Mouse (Mus musculus): ENCODE data around the gene Pabpc4.
"Not testable (repeated sequence)": the region's sequence is repeated elsewhere in the genome, so short reads cannot be mapped to it uniquely, and the experiment has no call there.

The Pabpc4 gene

DNA sequence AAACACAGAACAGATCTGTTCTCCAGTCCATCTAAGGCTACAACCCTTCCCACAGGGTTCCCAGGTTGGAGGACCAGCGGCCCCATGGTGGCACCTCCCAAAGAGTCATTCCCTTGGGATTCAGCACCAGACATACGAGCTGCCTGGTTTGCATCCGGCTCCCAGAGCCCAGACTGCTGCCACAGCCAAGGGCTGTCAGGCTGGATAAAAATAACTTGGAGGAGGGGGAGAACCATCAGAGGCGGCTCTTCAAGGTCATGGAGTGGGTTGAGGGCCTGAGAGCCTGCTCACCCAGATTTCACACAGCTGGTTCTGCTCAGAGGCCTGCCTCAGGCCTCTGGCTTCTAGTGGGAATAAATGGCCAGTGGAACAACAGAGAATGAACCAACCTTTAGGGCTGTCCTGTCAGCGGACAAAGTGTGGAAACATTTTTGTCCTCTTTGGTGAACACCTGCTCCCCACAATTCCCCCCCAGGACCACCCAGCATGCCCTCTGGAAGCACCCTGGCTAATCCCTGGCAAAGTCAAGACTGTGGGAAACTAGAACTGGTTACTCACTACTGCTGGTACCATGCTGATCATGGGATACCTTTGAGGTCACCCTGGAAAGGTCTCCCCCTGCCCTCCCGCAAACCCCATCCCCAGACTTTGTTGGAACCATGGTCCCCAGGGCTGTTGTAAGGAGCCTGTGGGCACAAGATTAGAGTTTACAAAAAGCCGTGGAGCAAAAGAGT lies 14.8 kb upstream of the Pabpc4 start:
- DNase-seq (ENCODE audit: low spot score) = no peak

DNA sequence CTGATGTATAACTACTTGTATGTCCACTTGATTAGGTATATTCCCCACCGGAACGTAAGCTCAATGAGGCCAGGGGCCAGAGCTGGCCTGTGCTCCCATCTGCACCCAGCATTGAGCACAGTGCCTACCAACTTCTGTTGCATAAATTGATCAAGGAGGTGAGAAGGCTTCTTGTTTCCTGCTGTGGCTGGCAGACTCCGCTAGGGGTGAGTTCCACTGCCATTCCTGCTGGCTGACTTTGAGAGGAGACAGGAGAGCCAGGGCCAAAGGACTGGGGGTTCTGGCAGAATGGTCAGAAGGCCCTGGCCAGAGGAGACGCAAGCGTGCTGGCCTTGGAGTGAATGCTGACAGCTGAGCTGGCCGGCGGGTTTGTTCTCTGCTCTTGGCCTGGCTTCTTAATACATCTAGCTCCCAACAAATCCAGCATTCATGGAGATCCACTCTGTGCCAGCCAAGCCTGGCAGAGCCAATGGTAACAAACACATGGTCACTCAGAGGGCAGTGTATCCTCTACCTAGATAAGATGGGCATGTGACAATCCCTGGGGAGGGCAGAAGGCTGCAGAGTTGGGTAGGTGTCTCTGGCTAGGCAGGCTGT lies 13.1 kb upstream of the Pabpc4 start:
- DNase-seq (ENCODE audit: low spot score) = peak; percentile 38

DNA sequence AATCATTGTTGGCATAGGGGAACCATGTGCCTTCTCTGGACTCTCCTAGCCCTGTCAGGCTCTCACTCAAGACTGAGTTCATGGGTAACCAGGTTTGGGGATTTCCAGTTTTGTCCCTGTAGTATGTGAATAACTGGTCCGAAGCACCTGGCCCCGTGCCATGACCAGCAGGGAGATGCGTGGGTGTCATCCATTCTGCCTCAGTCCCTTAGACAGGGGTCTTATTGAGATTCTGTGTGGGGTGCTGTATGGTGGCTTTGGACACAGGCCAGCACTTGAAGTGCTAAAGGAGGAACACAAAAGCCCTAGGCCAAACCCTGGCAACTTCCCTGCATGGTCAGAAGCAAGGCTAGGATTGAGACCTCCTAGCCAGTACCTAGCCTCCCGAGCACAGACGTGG lies 9.9 kb upstream of the Pabpc4 start:
- no peak for DNase-seq (ENCODE audit: low spot score)

DNA sequence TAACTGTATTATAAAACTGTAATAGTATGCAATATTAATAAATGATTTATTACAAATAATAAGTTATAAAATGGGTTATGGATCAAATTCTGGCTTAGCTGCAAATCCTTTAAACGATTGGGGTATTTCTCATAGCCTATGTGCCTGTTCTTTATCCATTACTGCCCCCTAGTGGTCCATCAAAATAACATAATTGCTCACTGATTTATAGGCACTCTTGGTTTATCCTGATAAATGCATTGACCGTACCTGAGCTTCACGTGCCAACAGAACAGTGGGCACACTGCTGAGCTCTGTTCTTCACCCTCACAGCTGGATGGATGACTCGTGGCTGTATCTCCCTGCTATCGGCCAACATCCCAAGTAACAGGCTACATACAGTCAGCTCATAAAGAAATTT lies 7.5 kb upstream of the Pabpc4 start:
- no peak for DNase-seq (ENCODE audit: low spot score)

DNA sequence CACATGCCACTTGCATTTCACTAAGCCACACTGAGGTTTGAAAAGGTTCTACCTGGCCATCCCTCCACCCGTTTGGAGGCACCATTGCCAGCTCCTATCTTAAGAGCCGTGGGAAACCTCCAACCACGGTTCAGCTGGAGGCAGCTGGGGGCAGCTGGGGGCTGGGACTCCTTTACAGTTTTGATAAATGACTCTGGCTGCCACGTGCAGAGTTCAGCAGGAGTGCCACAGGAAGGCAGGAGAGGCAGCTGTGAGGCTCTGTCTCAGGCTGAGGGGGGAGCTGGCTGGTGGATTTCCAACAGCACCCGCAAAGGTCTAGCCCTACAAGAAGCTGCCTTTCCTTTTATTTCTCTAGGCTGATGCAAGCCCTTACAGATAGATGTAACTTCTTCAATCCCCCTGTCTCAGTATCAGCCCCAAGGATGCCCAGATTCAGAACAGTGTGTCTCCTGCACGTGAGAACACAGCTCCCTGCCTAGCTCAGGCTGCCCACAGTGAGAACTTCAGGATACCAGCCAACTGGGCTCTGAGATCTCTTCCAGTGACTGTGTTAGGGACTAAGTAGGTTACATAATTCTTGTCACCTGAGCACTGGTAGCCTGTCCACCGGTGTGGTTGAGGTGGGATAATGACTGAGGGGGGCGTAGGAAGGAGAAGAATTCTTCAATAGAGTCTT lies 1.9 kb upstream of the Pabpc4 start:
- no peak for DNase-seq (ENCODE audit: low spot score)

DNA sequence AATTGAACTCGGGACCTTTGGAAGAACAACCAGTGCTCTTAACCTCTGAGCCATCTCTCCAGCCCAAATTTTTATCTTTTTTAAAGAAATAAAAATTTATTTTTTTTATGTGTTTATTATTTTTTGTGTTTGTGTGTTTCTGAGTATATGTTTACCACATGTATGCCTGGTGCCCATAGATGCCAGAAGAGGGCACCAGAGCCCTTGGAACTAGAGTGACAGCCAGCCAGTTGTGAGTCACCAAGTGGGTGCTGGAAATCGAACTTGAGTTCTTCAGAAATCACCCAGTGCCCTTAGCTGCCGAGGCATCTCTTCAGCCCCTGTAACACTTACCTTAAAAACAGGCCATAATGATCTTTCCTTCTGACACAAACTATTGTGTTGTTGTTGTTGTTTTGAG lies 8.9 kb downstream of the Pabpc4 start:
- no peak for DNase-seq (ENCODE audit: low spot score)

DNA sequence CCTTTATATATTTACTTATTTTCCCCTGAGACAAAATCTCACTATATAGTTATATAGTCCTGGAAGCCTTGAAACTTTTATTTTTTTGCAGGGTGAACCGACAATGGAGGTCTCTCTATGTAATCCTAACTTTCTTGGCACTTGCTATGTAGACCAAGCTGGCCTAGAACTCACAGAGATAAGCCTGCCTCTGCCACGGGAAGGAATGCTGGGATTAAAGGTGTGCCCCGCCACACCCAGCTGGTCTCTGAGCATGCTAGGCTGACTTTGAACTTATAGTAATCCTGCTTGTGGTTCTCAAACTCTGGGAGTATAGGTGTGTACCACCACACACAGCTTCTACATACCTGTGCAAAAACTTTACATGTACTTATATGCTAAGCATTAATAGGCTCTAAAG lies 18.0 kb downstream of the Pabpc4 start:
- DNase-seq (ENCODE audit: low spot score) = no peak

DNA sequence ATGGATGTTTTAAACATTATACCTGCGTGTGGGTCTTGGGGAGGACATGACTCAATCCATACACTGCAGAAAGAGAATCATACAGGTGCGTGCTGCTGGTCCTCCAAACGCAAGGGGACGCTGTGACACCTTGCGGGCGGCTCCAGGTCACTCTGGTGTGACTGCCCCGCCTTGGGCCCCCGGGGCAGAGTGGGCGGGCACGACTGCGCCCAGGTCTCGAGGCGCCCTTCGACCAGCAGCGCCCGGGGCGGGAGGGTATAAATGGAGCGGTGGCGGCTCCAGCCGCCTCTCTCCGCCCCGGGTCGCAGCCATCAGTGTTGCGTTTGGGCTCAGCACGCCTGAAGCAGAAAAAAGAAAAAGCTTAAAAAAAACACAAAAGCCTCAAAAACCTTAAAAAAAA lies 20.3 kb downstream of the Pabpc4 start:
- peak; percentile 92 for DNase-seq (ENCODE audit: low spot score)

DNA sequence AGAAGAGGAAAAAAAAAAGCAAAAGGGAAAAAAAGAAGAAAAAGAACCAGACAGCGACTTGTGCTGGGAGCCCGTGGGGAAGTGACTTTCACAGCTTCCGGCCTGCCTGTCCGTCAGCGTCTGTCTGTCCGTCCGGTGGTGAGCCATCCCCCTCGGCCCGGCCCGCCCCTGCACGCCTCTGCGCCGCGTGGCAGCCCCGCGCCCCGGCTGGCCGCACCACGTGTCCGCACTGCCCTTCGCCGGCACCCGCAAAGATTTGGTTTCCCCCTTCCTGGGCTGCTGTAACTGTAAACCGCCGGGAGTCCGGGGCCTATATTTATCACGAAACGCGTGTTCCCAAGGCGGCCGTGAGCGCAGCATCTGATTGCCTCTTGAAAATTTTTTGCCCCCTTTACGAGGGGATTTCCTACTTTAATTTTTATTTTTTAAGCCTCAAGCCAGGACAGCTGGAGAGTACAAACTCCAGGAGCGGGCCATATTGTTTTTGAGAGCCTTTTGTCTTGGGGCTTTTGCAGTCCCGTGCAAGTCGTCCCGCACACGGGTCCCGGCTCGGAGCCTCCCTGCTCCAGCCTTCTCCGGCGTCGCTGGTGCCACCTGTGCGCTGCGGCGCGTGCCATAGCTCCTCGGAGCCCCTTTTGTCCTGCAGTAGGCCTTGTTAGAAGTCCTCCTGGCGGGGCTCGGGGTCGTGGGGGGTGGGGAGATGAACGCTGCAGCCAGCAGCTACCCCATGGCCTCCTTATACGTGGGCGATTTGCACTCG lies 20.9 kb downstream of the Pabpc4 start:
- peak; percentile 27 for DNase-seq (ENCODE audit: low spot score)

DNA sequence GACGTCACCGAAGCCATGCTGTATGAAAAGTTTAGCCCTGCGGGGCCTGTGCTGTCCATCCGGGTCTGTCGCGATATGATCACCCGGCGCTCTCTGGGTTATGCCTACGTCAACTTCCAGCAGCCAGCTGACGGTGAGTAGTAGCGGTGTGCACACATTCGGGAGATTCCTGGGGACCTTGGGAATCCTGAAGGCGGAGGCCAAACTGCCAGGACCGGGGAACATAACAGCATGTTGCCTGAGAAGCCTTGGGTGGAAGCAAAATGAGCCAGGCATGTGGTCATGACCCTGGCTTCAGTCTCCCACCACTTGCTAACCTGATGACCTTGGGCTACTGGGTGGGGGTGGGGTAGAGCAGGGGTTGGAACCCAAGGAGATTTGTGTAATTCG lies 21.5 kb downstream of the Pabpc4 start:
- peak; percentile 13 for DNase-seq (ENCODE audit: low spot score)

DNA sequence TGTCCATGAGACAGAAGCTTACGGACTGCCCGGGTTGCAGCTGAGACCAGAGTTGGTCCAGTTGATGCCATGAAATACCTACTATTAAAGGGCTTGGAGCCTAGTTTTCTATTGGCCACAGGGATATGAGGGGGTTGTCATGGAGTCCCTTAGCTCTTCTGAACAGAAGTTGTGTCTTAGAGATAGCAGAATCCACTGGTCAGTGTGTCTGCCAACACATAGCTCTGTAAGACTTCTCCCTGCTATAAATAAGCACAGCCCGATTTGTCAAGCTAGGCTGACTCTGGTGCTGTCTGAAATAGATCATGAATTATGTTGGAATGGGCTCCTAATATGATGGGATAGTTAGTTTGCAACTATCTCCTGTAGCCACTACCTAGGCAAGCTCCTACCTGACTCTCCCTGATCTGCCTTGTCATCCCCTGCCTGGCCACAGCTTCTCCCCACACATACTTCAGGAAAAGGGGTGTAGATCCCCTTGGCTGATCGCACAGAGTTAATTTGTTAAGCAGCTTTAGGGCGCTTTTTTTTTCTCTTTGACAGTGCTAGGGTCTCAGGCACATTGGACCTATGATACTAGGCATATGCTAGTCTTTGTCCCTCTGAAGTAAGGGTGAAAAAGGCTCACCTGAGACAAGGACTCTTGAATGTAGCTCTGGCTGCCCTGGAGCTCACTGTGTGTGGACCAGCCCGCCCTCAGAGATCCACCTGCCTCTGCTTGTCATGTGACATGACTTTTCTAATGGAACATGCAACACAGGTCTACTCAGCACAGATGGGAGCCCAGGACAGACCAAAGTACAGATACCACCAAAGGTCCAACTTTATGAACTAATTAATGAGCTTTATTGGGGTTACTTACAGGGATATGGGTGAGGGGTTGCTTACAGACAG lies 22.8 kb downstream of the Pabpc4 start:
- no peak for DNase-seq (ENCODE audit: low spot score)

DNA sequence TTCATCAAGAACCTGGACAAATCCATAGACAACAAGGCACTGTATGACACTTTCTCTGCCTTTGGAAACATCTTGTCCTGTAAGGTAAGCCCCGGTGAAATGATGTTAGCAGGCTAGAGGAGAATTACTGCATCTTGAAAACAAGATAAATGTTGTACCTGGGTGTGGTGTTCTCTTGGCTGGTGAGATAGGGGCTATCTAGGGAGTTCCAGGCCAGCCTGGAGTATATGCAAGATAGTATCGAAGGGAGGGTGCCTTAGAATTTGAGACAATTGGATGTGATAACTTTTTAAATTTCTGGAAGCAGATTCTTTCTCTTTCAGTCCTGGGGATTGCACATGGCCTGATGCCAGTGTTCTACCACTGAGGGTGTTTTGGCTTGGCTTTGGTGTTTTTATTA lies 24.6 kb downstream of the Pabpc4 start:
- DNase-seq (ENCODE audit: low spot score) = no peak

DNA sequence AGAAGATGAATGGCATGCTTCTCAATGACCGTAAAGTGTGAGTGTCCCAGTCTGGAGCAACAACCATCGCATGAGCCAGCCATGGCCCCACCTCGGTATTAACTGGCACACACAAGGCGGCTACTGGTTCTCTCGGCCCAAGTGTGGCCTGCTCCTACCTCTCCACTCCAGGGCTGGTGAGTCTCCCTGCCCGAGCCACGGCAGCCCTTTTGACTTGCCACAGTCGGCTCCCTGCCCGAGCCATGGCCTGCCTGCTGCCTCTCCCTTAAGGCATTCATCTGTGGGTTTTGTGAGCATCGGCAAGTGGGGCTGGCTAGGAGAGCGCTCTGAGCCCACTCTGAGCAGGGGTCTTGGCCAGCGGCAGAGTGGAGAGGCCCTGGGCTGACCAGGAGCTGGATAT lies 26.9 kb downstream of the Pabpc4 start:
- no peak for DNase-seq (ENCODE audit: low spot score)

DNA sequence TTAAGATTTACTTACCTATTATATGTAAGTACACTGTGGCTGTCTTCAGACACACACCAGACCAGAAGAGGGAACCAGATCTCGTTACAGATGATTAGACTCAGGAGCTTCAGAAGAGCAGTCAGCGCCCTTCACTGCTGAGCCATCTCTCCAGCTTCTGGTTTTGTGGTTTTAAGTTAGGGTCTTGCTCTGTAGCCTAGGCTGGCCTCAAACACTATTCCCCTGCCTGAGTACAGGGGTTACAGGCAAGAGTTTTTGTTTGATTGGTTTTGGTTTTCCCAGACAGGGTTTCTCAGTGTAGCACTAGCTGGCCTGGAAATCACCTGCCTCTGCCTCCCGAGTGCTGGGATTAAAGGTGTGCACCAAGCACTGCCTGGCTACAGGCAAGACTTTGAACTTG lies 30.2 kb downstream of the Pabpc4 start:
- DNase-seq (ENCODE audit: low spot score) = no peak

DNA sequence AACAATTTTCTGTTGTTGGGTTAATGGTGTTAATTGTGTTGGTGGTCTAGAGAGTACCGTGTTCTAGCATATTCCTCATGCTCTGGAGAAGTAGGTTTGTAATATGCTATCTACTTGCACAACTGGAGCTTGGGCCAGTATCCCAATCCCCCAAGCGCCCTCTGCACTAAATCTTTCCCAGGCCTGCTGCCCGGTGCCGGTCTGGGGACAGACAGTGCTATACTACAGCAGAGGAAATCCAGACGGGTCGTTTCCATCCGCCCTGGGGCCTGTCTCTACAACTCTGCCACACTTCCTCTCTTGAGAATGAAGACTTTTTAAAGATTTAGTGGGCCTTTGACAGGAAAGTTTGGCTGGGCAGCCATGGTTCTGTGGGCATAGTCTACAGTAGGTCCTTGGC lies 30.8 kb downstream of the Pabpc4 start:
- no peak for DNase-seq (ENCODE audit: low spot score)

DNA sequence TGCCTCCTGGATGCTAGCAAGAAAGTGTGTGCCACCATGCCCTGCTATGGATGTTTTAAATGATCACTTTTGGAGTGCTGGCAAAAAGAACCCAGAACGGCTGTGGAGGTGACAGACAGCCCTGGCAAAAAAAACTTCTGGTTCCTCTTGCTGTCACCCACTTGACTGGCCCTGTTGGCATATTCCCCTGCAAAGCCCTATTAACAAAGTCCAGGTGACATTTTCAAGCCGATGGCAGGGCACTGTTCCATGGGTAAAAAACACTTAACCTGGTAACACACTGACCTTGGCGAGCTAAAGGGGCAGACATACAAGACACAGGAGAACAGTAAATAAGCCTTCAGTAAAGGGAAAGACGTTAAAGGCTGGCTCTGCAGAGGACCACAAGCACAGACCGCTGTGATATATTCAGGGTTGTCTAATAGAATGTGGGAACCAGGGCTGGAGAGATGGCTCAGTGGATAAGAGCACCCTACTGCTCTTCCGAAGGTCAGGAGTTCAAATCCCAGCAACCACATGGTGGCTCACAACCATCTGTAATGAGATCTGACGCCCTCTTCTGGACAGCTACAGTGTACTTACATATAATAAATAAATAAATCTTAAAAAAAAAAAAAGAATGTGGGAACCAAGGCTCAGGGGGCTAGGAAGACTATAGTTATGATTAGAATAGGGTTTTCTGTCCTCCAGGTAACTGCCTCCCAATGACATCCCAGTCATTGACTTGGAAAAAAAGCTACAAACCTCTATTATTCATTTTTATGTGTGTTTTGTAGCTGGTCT lies 31.7 kb downstream of the Pabpc4 start:
- no peak for DNase-seq (ENCODE audit: low spot score)

DNA sequence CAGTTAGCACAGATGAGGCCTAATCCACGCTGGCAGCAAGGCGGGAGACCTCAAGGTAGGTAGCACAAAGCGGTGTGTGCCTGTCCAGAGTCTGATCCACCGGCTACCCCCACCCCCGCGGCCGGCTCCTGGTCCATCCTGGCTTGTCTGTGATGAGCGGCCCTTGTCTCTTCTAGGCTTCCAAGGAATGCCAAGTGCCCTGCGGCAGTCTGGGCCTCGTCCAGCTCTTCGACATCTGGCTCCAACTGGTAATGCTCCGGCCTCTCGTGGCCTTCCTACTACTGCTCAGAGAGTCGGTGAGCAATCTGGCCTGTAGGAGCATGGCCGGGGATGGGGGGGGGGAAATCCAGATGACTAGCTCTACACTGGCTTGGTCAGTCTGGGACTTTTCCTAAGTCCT lies 32.9 kb downstream of the Pabpc4 start:
- not testable (repeated sequence) for DNase-seq (ENCODE audit: low spot score)

DNA sequence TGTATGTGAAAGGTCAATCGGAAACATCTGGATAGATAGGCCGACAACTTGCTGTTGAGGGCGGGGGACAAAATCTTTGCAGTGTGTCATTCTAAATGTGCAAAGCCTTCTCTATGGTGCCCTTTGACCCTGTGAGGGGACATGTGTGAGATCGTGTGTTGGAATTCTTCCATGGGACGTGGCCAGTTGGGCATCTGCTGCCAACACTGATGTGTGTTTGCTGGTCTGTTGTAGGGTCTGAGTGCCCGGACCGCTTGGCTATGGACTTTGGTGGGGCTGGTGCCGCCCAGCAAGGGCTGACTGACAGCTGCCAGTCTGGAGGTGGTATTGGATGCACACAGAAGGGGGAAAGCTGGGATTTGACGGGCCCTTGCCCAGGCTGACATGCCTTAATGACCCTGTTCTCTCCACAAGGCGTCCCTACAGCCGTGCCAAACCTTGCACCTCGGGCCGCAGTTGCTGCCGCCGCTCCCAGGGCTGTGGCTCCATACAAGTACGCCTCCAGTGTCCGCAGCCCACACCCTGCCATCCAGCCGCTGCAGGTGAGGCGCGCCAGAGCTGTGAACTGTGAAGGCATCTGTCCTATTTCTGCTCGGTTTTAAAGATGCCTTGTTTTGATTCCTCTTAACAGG lies 33.5 kb downstream of the Pabpc4 start:
- no peak for DNase-seq (ENCODE audit: low spot score)

DNA sequence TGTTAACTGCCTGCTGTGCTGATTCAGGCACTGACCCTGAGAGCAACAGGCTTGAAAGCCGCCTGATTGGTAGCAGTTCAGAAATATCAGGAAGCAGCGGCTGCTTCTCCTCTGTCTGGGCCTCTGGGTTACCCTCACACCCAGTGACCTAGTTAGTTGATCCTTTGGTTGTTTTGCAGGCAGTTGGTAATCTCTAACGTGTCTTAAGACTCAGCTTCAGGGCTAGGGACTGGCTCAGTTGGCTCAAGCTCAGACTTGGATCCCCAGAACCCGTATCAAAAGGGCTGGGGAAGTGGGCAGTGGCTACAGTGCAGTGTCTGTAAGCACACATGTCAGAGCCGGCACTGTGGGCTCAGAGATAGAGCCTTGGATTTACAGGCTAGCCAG lies 34.0 kb downstream of the Pabpc4 start:
- no peak for DNase-seq (ENCODE audit: low spot score)

DNA sequence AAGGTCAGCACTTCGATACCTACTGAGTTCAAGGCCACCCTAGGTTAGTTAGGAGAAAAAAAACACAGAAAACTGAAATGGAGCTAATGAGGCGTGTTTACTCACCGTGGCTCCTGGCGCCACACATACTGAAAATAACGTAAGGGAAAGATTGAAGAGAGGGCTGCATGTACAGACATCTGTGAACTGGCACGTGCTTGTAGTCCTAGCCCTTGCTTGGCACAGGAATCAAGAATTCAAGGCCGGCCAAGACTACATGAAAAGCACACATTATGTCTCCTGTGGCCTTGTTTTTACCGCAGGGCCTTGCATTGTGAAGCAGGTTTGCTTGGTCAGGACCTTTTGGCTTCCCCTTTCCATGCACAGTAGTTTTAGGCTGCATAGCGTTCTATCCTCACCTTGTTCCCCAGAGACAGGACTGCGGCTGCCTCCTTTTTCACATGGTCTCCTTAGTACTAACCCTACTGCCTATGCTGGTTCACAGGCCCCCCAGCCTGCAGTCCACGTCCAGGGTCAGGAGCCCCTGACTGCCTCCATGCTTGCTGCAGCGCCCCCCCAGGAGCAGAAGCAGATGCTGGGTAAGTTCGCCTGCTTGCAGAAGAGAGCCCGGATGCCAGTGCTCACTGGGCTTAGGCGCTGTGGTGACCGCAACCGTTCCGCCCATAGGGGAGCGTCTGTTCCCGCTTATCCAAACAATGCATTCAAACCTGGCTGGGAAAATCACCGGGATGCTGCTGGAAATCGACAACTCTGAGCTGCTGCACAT lies 35.2 kb downstream of the Pabpc4 start:
- no peak for DNase-seq (ENCODE audit: low spot score)

Measured in urinary bladder, postnatal 14 days (tissue).